Mouse (Mus musculus): ENCODE measurements around the gene Skint7. TPM values are rescaled to one million over a fixed set of nuclear protein-coding genes. Genes with fewer than 3 reads are reported as not detected.
"Not testable (repeated sequence)": the region's sequence is repeated elsewhere in the genome, so short reads cannot be mapped to it uniquely, and the experiment has no call there.

The Skint7 gene
- polyA plus RNA-seq (2016; fragmentation: Nextera tagmentation; extraction: Ambion mirVana): not detected in 2 replicates

GRCm38 (mm10) chr4:111972623-111973022, at the start of gene Skint7:
TSS of gene Skint7 (plus strand) at chr4:111972923.
- Histone ChIP-seq H3K9ac (replicated peaks) (no peak within 1 kb of the TSS), H3K27ac (no peak within 1 kb of the TSS), H3K4me2 (no peak within 1 kb of the TSS), H3K36me3 (no peaks in the 10 kb centered on the region), H3K4me3 (replicated peaks) (no peak within 1 kb of the TSS), H3K9me3 (no peaks in the 10 kb centered on the region), H3K4me1 (replicated peaks) (no peaks in the 10 kb centered on the region), H3K27me3 (no peaks in the 10 kb centered on the region)
- no peak for ATAC-seq (ENCODE audit: insufficient number of reproducible peaks, insufficient read depth, low FRiP score, low TSS enrichment, low read depth)
- 91% methylated on average over 1 of the region's 1 CpGs for WGBS

- H3K4me3 ChIP-seq (replicated peaks): no peak overlapping the region
- H3K27me3 ChIP-seq: no peaks in the 10 kb centered on the region
- WGBS: 21% methylated on average over 1 of the region's 1 CpGs
- H3K9ac ChIP-seq (replicated peaks): no peak overlapping the region
- H3K4me2 ChIP-seq: no peak overlapping the region
- ATAC-seq (ENCODE audit: insufficient number of reproducible peaks, insufficient read depth, low FRiP score, low TSS enrichment, low read depth): no peak
- no peaks in the 10 kb centered on the region for H3K9me3 ChIP-seq
- no peaks in the 10 kb centered on the region for H3K4me1 ChIP-seq (replicated peaks)
- no peak overlapping the region for H3K27ac ChIP-seq
- H3K36me3 ChIP-seq: no peaks in the 10 kb centered on the region
Measured at GRCm38 (mm10) chr4:111961309-111961708, 11.4 kb upstream of the Skint7 start.

GRCm38 (mm10) chr4:111963241-111963640, 9.5 kb upstream of the Skint7 start:
- not testable (repeated sequence) for H3K27me3 ChIP-seq; ATAC-seq (ENCODE audit: insufficient number of reproducible peaks, insufficient read depth, low FRiP score, low TSS enrichment, low read depth); H3K4me2 ChIP-seq; H3K9me3 ChIP-seq; H3K36me3 ChIP-seq; H3K9ac ChIP-seq (replicated peaks); H3K27ac ChIP-seq; H3K4me3 ChIP-seq (replicated peaks); H3K4me1 ChIP-seq (replicated peaks)
- WGBS: 74% methylated on average over 1 of the region's 1 CpGs

- H3K4me3 ChIP-seq (replicated peaks): no peak overlapping the region
- no peak overlapping the region for H3K27ac ChIP-seq
- H3K9me3 ChIP-seq: no peaks in the 10 kb centered on the region
- no peaks in the 10 kb centered on the region for H3K27me3 ChIP-seq
- 79% methylated on average over 3 of the region's 3 CpGs for WGBS
- no peaks in the 10 kb centered on the region for H3K36me3 ChIP-seq
- H3K9ac ChIP-seq (replicated peaks): no peak overlapping the region
- H3K4me1 ChIP-seq (replicated peaks): no peaks in the 10 kb centered on the region
- ATAC-seq (ENCODE audit: insufficient number of reproducible peaks, insufficient read depth, low FRiP score, low TSS enrichment, low read depth): no peak
- H3K4me2 ChIP-seq: no peak overlapping the region
Measured at GRCm38 (mm10) chr4:111963669-111964068, 9.1 kb upstream of the Skint7 start.

GRCm38 (mm10) chr4:112005969-112006368, 33.2 kb downstream of the Skint7 start, which contains the start of gene Skint1:
TSS of gene Skint1 (plus strand) at chr4:112006269.
- Histone ChIP-seq H3K4me1 (replicated peaks) (no peaks in the 10 kb centered on the region), H3K9ac (replicated peaks) (no peak within 1 kb of the TSS), H3K27me3 (no peaks in the 10 kb centered on the region), H3K4me2 (no peak within 1 kb of the TSS), H3K9me3 (no peaks in the 10 kb centered on the region), H3K27ac (no peak within 1 kb of the TSS), H3K4me3 (replicated peaks) (no peak within 1 kb of the TSS), H3K36me3 (no peaks in the 10 kb centered on the region)
- no peak for ATAC-seq (ENCODE audit: insufficient number of reproducible peaks, insufficient read depth, low FRiP score, low TSS enrichment, low read depth)

Other genes starting within 250 kb of the Skint7 start
- gene Slc5a9, start 70.0 kb upstream of the Skint7 start, polyA plus RNA-seq (2016; fragmentation: Nextera tagmentation; extraction: Ambion mirVana): 0.08 and 0.10 TPM in 2 replicates
- gene Skint8, start 53.5 kb upstream of the Skint7 start, polyA plus RNA-seq (2016; fragmentation: Nextera tagmentation; extraction: Ambion mirVana): not detected in 2 replicates
- gene Skint1, start 33.3 kb downstream of the Skint7 start, polyA plus RNA-seq (2016; fragmentation: Nextera tagmentation; extraction: Ambion mirVana): not detected in 2 replicates
- gene Skint4, start 99.1 kb downstream of the Skint7 start, polyA plus RNA-seq (2016; fragmentation: Nextera tagmentation; extraction: Ambion mirVana): not detected in 2 replicates

All from limb, embryonic 12.5 days (tissue).